Mouse (Mus musculus) megakaryocyte, embryonic 14.5 days (primary cell): Measurements from ENCODE around the gene Slc7a5.

Experiments used
- FLI1 ChIP-seq: IDR thresholded peaks from 2 replicates; pipeline ENCODE4 v1.6.1; 2012; ENCODE audit warnings: low read length, inconsistent platforms, mixed read lengths
- GATA1 ChIP-seq: IDR thresholded peaks from 3 replicates; pipeline ENCODE4 v1.6.1; 2012; ENCODE audit warnings: mixed read lengths, low read length, inconsistent platforms, borderline replicate concordance

- no peak for TF ChIP-seq GATA1
- no peak for TF ChIP-seq FLI1
Observed at GRCm38 (mm10) chr8:121857331-121857730, 50.2 kb downstream of the Slc7a5 start.
